Mouse (Mus musculus): ENCODE measurements around the gene Crispld2. TPM values are rescaled to one million over a fixed set of nuclear protein-coding genes. Genes with fewer than 3 reads are reported as not detected.
A peak's percentile ranks its signal among the peaks of the same experiment; 100 is the strongest.

The Crispld2 gene
- polyA plus RNA-seq, 1 experiment: 2.4 TPM

GRCm38 (mm10) chr8:119955333-119955732, 36.9 kb upstream of the Crispld2 start:
- Histone ChIP-seq H3K4me1 (ENCODE audit: control insufficient read depth, insufficient read depth, low read length) (peaks cover 2% of the 10 kb centered on the region; the same call in 1 of the 2 replicates), H3K27me3 (ENCODE audit: control insufficient read depth, insufficient read depth, low read length) (no peaks in the 10 kb centered on the region), H3K4me3 (replicated peaks; ENCODE audit: insufficient read depth, low read depth, low read length) (no peak overlapping the region), H3K27ac (ENCODE audit: insufficient read depth, low read length) (no peak overlapping the region)
- DNase-seq: no peak
- 75% methylated on average over 8 of the region's 8 CpGs for WGBS
- TF ChIP-seq CTCF (IDR thresholded peaks at IDR 0.05; ENCODE audit: borderline replicate concordance, insufficient read depth, low read depth, low read length) (no peak), POLR2A (IDR thresholded peaks at IDR 0.05; ENCODE audit: borderline replicate concordance, insufficient read depth, low read length) (no peak)

GRCm38 (mm10) chr8:119958076-119958475, 34.2 kb upstream of the Crispld2 start:
- H3K4me1 ChIP-seq (ENCODE audit: control insufficient read depth, insufficient read depth, low read length): peaks cover 12% of the 10 kb centered on the region
- no peaks in the 10 kb centered on the region for H3K27me3 ChIP-seq (ENCODE audit: control insufficient read depth, insufficient read depth, low read length)
- WGBS: 97% methylated on average over 10 of the region's 10 CpGs
- no peak for TF ChIP-seq CTCF (IDR thresholded peaks at IDR 0.05; ENCODE audit: borderline replicate concordance, insufficient read depth, low read depth, low read length)
- TF ChIP-seq POLR2A (IDR thresholded peaks at IDR 0.05; ENCODE audit: borderline replicate concordance, insufficient read depth, low read length): no peak
- H3K4me3 ChIP-seq (replicated peaks; ENCODE audit: insufficient read depth, low read depth, low read length): no peak overlapping the region
- DNase-seq: no peak
- H3K27ac ChIP-seq (ENCODE audit: insufficient read depth, low read length): no peak overlapping the region

GRCm38 (mm10) chr8:119960531-119961104, 31.6 kb upstream of the Crispld2 start:
- WGBS: 18% methylated on average over 5 of the region's 5 CpGs
- H3K27ac ChIP-seq (ENCODE audit: insufficient read depth, low read length): no peak overlapping the region
- H3K4me3 ChIP-seq (replicated peaks; ENCODE audit: insufficient read depth, low read depth, low read length): no peak overlapping the region
- peaks cover 12% of the 10 kb centered on the region for H3K4me1 ChIP-seq (ENCODE audit: control insufficient read depth, insufficient read depth, low read length)
- TF ChIP-seq CTCF (IDR thresholded peaks at IDR 0.05; ENCODE audit: borderline replicate concordance, insufficient read depth, low read depth, low read length): peak; percentile 18; the same call in 1 of the 2 replicates
- no peak for TF ChIP-seq POLR2A (IDR thresholded peaks at IDR 0.05; ENCODE audit: borderline replicate concordance, insufficient read depth, low read length)
- H3K27me3 ChIP-seq (ENCODE audit: control insufficient read depth, insufficient read depth, low read length): no peaks in the 10 kb centered on the region
- DNase-seq: peak; percentile 79 to 88

- H3K4me1 ChIP-seq (ENCODE audit: control insufficient read depth, insufficient read depth, low read length): peaks cover 12% of the 10 kb centered on the region
- no peak for DNase-seq
- WGBS: 84% methylated on average over 4 of the region's 4 CpGs
- no peak overlapping the region for H3K4me3 ChIP-seq (replicated peaks; ENCODE audit: insufficient read depth, low read depth, low read length)
- no peak for TF ChIP-seq CTCF (IDR thresholded peaks at IDR 0.05; ENCODE audit: borderline replicate concordance, insufficient read depth, low read depth, low read length)
- no peak for TF ChIP-seq POLR2A (IDR thresholded peaks at IDR 0.05; ENCODE audit: borderline replicate concordance, insufficient read depth, low read length)
- no peaks in the 10 kb centered on the region for H3K27me3 ChIP-seq (ENCODE audit: control insufficient read depth, insufficient read depth, low read length)
- no peak overlapping the region for H3K27ac ChIP-seq (ENCODE audit: insufficient read depth, low read length)
These were observed 27.4 kb upstream of the Crispld2 start for GRCm38 (mm10) chr8:119964859-119965258.

GRCm38 (mm10) chr8:119967435-119967834, 24.8 kb upstream of the Crispld2 start:
- no peak overlapping the region for H3K27ac ChIP-seq (ENCODE audit: insufficient read depth, low read length)
- H3K4me3 ChIP-seq (replicated peaks; ENCODE audit: insufficient read depth, low read depth, low read length): no peak overlapping the region
- DNase-seq: no peak
- H3K27me3 ChIP-seq (ENCODE audit: control insufficient read depth, insufficient read depth, low read length): no peaks in the 10 kb centered on the region
- H3K4me1 ChIP-seq (ENCODE audit: control insufficient read depth, insufficient read depth, low read length): no peaks in the 10 kb centered on the region; the same call in 1 of the 2 replicates
- TF ChIP-seq CTCF (IDR thresholded peaks at IDR 0.05; ENCODE audit: borderline replicate concordance, insufficient read depth, low read depth, low read length) (no peak), POLR2A (IDR thresholded peaks at IDR 0.05; ENCODE audit: borderline replicate concordance, insufficient read depth, low read length) (no peak)
- 92% methylated on average over 9 of the region's 9 CpGs for WGBS

GRCm38 (mm10) chr8:119970169-119970568, 22.1 kb upstream of the Crispld2 start:
- Histone ChIP-seq H3K4me3 (replicated peaks; ENCODE audit: insufficient read depth, low read depth, low read length) (no peak overlapping the region), H3K27ac (ENCODE audit: insufficient read depth, low read length) (no peak overlapping the region), H3K4me1 (ENCODE audit: control insufficient read depth, insufficient read depth, low read length) (no peaks in the 10 kb centered on the region), H3K27me3 (ENCODE audit: control insufficient read depth, insufficient read depth, low read length) (no peaks in the 10 kb centered on the region)
- WGBS: 45% methylated on average over 9 of the region's 9 CpGs
- TF ChIP-seq POLR2A (IDR thresholded peaks at IDR 0.05; ENCODE audit: borderline replicate concordance, insufficient read depth, low read length): no peak
- TF ChIP-seq CTCF (IDR thresholded peaks at IDR 0.05; ENCODE audit: borderline replicate concordance, insufficient read depth, low read depth, low read length): no peak
- DNase-seq: no peak

GRCm38 (mm10) chr8:119972558-119972957, 19.7 kb upstream of the Crispld2 start:
- Histone ChIP-seq H3K27ac (ENCODE audit: insufficient read depth, low read length) (no peak overlapping the region), H3K4me3 (replicated peaks; ENCODE audit: insufficient read depth, low read depth, low read length) (no peak overlapping the region), H3K4me1 (ENCODE audit: control insufficient read depth, insufficient read depth, low read length) (no peaks in the 10 kb centered on the region), H3K27me3 (ENCODE audit: control insufficient read depth, insufficient read depth, low read length) (no peaks in the 10 kb centered on the region)
- no peak for DNase-seq
- TF ChIP-seq POLR2A (IDR thresholded peaks at IDR 0.05; ENCODE audit: borderline replicate concordance, insufficient read depth, low read length) (no peak), CTCF (IDR thresholded peaks at IDR 0.05; ENCODE audit: borderline replicate concordance, insufficient read depth, low read depth, low read length) (no peak)
- 74% methylated on average over 12 of the region's 12 CpGs for WGBS

GRCm38 (mm10) chr8:119978770-119979381, 13.4 kb upstream of the Crispld2 start:
- no peak for TF ChIP-seq POLR2A (IDR thresholded peaks at IDR 0.05; ENCODE audit: borderline replicate concordance, insufficient read depth, low read length)
- Histone ChIP-seq H3K27ac (ENCODE audit: insufficient read depth, low read length) (no peak overlapping the region), H3K4me3 (replicated peaks; ENCODE audit: insufficient read depth, low read depth, low read length) (no peak overlapping the region), H3K4me1 (ENCODE audit: control insufficient read depth, insufficient read depth, low read length) (peaks cover 9% of the 10 kb centered on the region; the same call in 1 of the 2 replicates), H3K27me3 (ENCODE audit: control insufficient read depth, insufficient read depth, low read length) (no peaks in the 10 kb centered on the region)
- WGBS: 19% methylated on average over 11 of the region's 11 CpGs
- DNase-seq: peak; percentile 25 to 38

Data from cerebellum, adult 2 months (tissue).